Mouse (Mus musculus): ENCODE data around the gene Zbed4. TPM values are rescaled to one million over a fixed set of nuclear protein-coding genes. Genes with fewer than 3 reads are reported as not detected.

The Zbed4 gene
- 12.1 and 14.2 TPM in 2 replicates for total RNA-seq (2023)

GRCm38 (mm10) chr15:88751564-88752402 is at the start of gene Zbed4:
Zbed4 (plus strand) TSS chr15:88751660.

GRCm38 (mm10) chr15:88733834-88734571 is 17.5 kb upstream of the Zbed4 start, which contains the start of gene Brd1:
Brd1 (minus strand) TSS chr15:88734233.

GRCm38 (mm10) chr15:88819026-88819905 is 67.8 kb downstream of the Zbed4 start, which contains the start of the genes Alg12 and Creld2:
Alg12 (minus strand) TSS chr15:88819318.
Creld2 (plus strand) TSS chr15:88819646.

Other genes starting within 250 kb of the Zbed4 start
- gene Zdhhc25, start 151.4 kb upstream of the Zbed4 start, total RNA-seq (2023) = not detected in 2 replicates
- gene Brd1, start 17.4 kb upstream of the Zbed4 start, total RNA-seq (2023) = 59.8 and 83.7 TPM in 2 replicates
- gene Alg12, start 67.7 kb downstream of the Zbed4 start, total RNA-seq (2023) = 5.4 and 5.8 TPM in 2 replicates
- 22.0 and 27.8 TPM in 2 replicates for gene Creld2, start 68.0 kb downstream of the Zbed4 start, total RNA-seq (2023)
- 36.8 and 41.5 TPM in 2 replicates for gene Pim3, start 110.5 kb downstream of the Zbed4 start, total RNA-seq (2023)
- gene Ttll8, start 202.8 kb downstream of the Zbed4 start, total RNA-seq (2023) = not detected in 2 replicates
- not detected in 2 replicates for gene Mlc1, start 227.3 kb downstream of the Zbed4 start, total RNA-seq (2023)
- gene Mov10l1, start 231.2 kb downstream of the Zbed4 start, total RNA-seq (2023) = not detected in 2 replicates

Measured in neutrophil, adult 65 days (primary cell).